ENCODE assay signal across 12 mouse cellular contexts in the genomic region with DNA sequence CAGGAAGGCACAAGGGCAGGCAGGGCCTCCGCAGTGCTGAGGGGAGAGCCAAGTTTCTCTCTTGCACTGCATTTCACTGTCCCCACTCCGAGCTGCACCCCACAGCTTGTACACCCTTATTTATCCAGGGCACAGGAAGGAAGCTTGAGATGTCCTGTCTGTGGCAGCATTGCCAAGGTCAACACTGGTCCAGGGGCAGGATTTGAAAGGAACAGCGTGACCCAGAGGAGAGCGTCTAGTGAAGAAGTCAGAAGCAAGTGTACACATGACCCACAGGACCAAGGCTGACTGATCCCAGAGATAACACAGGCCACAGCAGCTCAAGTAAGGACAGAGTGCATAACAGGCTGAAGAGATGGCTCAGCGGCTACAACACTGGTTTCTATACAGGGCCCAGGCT. TPM values are rescaled to one million over a fixed set of nuclear protein-coding genes. Genes with fewer than 3 reads are reported as not detected.
DNase-seq lines count a peak whose midpoint lies in the region; ATAC-seq lines count a peak whose summit lies in the region.
"Had no signal": no experiment of that assay in that cellular context is flagged by ENCODE, and none has a peak within 500 bp of the region (broad histone marks: within the 10 kb centered on the region; RNA-seq: fewer than 3 reads in every experiment).

No protein-coding gene starts in this region.

- peak overlapping the region; percentile 57 for H3K27ac ChIP-seq in heart, embryonic 11.5 days (ENCODE audit: low read depth, low read length)
- H3K27ac ChIP-seq in liver, embryonic 12.5 days: no peak overlapping the region
- H3K27ac ChIP-seq in forebrain, embryonic 15.5 days (replicated peaks): no peak overlapping the region
- H3K27ac ChIP-seq: forebrain, embryonic 12.5 days; midbrain, embryonic 12.5 days had no signal

- H3K4me3 ChIP-seq in heart, embryonic 11.5 days (ENCODE audit: low read depth, low read length): no peak overlapping the region
- no peak overlapping the region for H3K4me3 ChIP-seq in liver, embryonic 12.5 days
- no peak overlapping the region for H3K4me3 ChIP-seq in forebrain, embryonic 15.5 days
- H3K4me3 ChIP-seq: forebrain, embryonic 12.5 days; midbrain, embryonic 12.5 days had no signal

- H3K9ac ChIP-seq in heart, embryonic 11.5 days (ENCODE audit: low read depth, low read length): 0 out of 2 replicates have a peak overlapping the region, but pooled peaks have one; percentile 7
- no peak overlapping the region for H3K9ac ChIP-seq in liver, embryonic 12.5 days
- H3K9ac ChIP-seq in forebrain, embryonic 15.5 days (replicated peaks): no peak overlapping the region
- H3K9ac ChIP-seq: forebrain, embryonic 12.5 days; midbrain, embryonic 12.5 days had no signal

- intact Hi-C loops in heart, postnatal 36 days (cut with DNase I): no loop called here

- DNase-seq in heart, postnatal 36 days: no peak
- DNase-seq in urinary bladder, postnatal 14 days (ENCODE audit: low spot score): peak; percentile 34
- DNase-seq in urinary bladder, postnatal 36 days (ENCODE audit: low spot score in 2 of 2): no peak
- DNase-seq in spleen, postnatal 4 days (ENCODE audit: low spot score in 2 of 2): no peak
- DNase-seq in spleen, postnatal 36 days (ENCODE audit: low spot score in 2 of 2): no peak
- DNase-seq: cerebellum, postnatal 36 days; layer of hippocampus, postnatal 36 days had no signal

- H3K4me2 ChIP-seq in heart, embryonic 11.5 days: no peak overlapping the region
- H3K4me2 ChIP-seq in liver, embryonic 12.5 days: no peak overlapping the region
- H3K4me2 ChIP-seq in forebrain, embryonic 15.5 days (replicated peaks): no peak overlapping the region
- H3K4me2 ChIP-seq: forebrain, embryonic 12.5 days; midbrain, embryonic 12.5 days had no signal

- H3K4me1 ChIP-seq in heart, embryonic 11.5 days (ENCODE audit: control insufficient read depth, insufficient read depth, low read length): peaks cover 11% of the 10 kb centered on the region
- peaks cover 24% of the 10 kb centered on the region for H3K4me1 ChIP-seq in liver, embryonic 12.5 days
- H3K4me1 ChIP-seq in forebrain, embryonic 15.5 days: no peaks in the 10 kb centered on the region
- H3K4me1 ChIP-seq: forebrain, embryonic 12.5 days; midbrain, embryonic 12.5 days had no signal

- peaks cover 6% of the 10 kb centered on the region; the same call in 1 of the 2 replicates for H3K9me3 ChIP-seq in heart, embryonic 11.5 days (replicated peaks; ENCODE audit: control insufficient read depth, low read length)
- H3K9me3 ChIP-seq in liver, embryonic 12.5 days (replicated peaks): 0 out of 2 replicates have a peak, but pooled peaks cover 5% of the 10 kb centered on the region
- H3K9me3 ChIP-seq in forebrain, embryonic 15.5 days: no peaks in the 10 kb centered on the region

- H3K36me3 ChIP-seq in heart, embryonic 11.5 days (ENCODE audit: control insufficient read depth, insufficient read depth, low read length): peaks cover 17% of the 10 kb centered on the region
- peaks cover 65% of the 10 kb centered on the region for H3K36me3 ChIP-seq in liver, embryonic 12.5 days
- peaks cover 23% of the 10 kb centered on the region for H3K36me3 ChIP-seq in forebrain, embryonic 15.5 days

- peak; percentile 3; the same call in 1 of the 2 replicates for ATAC-seq in heart, embryonic 11.5 days (replicated peaks; ENCODE audit: insufficient number of reproducible peaks, low FRiP score, low TSS enrichment)
- ATAC-seq in liver, embryonic 12.5 days: 0 out of 2 replicates have a peak, but pooled peaks have one; percentile 19
- no peak for ATAC-seq in forebrain, embryonic 15.5 days (replicated peaks)

- WGBS in heart, embryonic 11.5 days (ENCODE audit: insufficient replicate concordance): 61% methylated on average over 5 of the region's 5 CpGs
- WGBS in liver, embryonic 12.5 days (ENCODE audit: insufficient replicate concordance): 60% methylated on average over 5 of the region's 5 CpGs
- 87% methylated on average over 5 of the region's 5 CpGs for WGBS in forebrain, embryonic 15.5 days

- no peaks in the 10 kb centered on the region for H3K27me3 ChIP-seq in heart, embryonic 11.5 days (ENCODE audit: control insufficient read depth, insufficient read depth, low read length)
- H3K27me3 ChIP-seq in liver, embryonic 12.5 days (replicated peaks): no peaks in the 10 kb centered on the region
- no peaks in the 10 kb centered on the region for H3K27me3 ChIP-seq in forebrain, embryonic 15.5 days
- H3K27me3 ChIP-seq: forebrain, embryonic 12.5 days; midbrain, embryonic 12.5 days had no signal

RNA-seq across cellular contexts. Expression of gene Lrp5, which starts 32.3 kb away (rescaled TPM):
- 4.6 and 5.3 TPM in 2 replicates for polyA plus RNA-seq in heart, embryonic 11.5 days (2014; fragmentation: Nextera tagmentation; extraction: Ambion mirVana)
- total RNA-seq in heart, postnatal 36 days (2021): 10 to 100 TPM; 51.3 to 60.3 TPM
- polyA plus RNA-seq in liver, embryonic 12.5 days (2016; fragmentation: Nextera tagmentation; extraction: Ambion mirVana): 2.7 TPM in 2 replicates
- 2.3 TPM in 2 replicates for polyA plus RNA-seq in forebrain, embryonic 15.5 days (2015; fragmentation: Nextera tagmentation; extraction: Ambion mirVana)

RNA-seq across cellular contexts. Expression of gene 1810055G02Rik, which starts 54.0 kb away (rescaled TPM):
- polyA plus RNA-seq in heart, embryonic 11.5 days (2014; fragmentation: Nextera tagmentation; extraction: Ambion mirVana): 30.3 and 33.6 TPM in 2 replicates
- total RNA-seq in heart, postnatal 36 days (2021): 1 to 10 TPM; 7.3 to 7.5 TPM
- 16.4 and 16.5 TPM in 2 replicates for polyA plus RNA-seq in liver, embryonic 12.5 days (2016; fragmentation: Nextera tagmentation; extraction: Ambion mirVana)
- polyA plus RNA-seq in forebrain, embryonic 15.5 days (2015; fragmentation: Nextera tagmentation; extraction: Ambion mirVana): 31.3 and 35.1 TPM in 2 replicates
